Mouse (Mus musculus) heart, postnatal 10 days (tissue): Measurements from ENCODE around the gene Hrh3. TPM values are rescaled to one million over a fixed set of nuclear protein-coding genes. Genes with fewer than 3 reads are reported as not detected.
A peak's percentile ranks its signal among the peaks of the same experiment; 100 is the strongest.

Experiments used
- DNase-seq, 2 experiments: peaks; one replicate each; pipeline ENCODE4 v3.0.0; 2021
- intact Hi-C: fragments of 180-260 bp; cut with DNase I; formaldehyde crosslinking; loops from one replicate; pipeline ENCODE4 v1.15.1; 2025
- total RNA-seq, 2 experiments: library from RNA; stranded (reverse); gene quantifications; 2 replicates each; pipeline ENCODE4 v1.2.3; 2021

Gene Hrh3
- total RNA-seq, 2 experiments from 2014 or later, result not detected

DNA sequence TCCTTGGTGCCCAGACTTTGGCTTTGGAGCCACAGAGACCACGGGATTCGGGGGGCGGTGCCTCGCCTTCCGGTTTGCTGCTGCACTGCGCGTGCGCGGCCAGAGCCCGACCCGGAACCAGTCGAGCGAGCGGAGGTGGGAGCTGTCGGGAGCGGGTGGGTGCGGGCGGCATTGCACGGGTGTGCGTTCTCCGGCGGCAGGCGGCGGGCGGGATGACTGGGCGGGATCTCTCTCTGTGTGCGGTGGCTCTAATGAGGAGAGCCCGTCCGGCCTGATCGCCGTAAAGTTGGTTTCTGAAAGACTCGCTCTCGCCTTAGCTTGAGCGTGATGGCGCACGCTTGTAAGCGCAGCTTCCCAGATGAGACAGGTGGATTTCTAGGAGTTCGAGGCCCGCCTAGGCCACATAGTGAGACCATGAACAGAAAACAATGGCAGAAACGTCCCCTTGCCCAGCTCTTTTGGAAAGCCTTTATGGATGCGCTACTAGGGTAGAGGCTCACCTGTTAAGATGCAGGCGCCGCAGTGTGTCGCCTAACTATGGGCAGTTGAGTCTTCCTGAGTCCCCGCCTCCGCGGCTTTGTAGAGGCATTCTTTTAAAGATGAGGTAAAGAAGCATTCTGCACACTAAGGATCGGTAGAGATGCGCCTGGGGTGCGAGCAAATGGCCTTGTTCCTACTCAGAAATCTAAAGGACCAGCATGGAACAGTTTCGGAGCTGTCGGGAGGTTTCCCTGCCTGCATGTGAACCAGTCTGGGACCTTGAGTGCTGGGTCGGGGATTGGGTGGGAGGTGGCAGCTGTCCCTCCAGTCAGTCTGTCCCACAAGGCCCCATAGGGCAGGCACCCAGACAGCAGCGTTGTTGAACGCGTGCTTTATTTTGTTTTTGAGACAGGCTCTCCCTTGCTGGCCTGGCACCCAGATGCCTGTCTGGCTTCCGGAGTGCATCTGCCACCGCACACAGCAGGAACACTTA lies 33.5 kb downstream of the Hrh3 start, which contains the start of gene Mtg2:
Gene Mtg2, plus strand, starts transcription at position 108 of the 973 bp plus-strand sequence.
- intact Hi-C loops, result loop anchor here (2.0 to 10.0 kb wide), 2 partner anchors 46 to 184 kb away; partner anchors contain the start of gene Rps21
- DNase-seq, result peak; percentile 96 to 98

DNA sequence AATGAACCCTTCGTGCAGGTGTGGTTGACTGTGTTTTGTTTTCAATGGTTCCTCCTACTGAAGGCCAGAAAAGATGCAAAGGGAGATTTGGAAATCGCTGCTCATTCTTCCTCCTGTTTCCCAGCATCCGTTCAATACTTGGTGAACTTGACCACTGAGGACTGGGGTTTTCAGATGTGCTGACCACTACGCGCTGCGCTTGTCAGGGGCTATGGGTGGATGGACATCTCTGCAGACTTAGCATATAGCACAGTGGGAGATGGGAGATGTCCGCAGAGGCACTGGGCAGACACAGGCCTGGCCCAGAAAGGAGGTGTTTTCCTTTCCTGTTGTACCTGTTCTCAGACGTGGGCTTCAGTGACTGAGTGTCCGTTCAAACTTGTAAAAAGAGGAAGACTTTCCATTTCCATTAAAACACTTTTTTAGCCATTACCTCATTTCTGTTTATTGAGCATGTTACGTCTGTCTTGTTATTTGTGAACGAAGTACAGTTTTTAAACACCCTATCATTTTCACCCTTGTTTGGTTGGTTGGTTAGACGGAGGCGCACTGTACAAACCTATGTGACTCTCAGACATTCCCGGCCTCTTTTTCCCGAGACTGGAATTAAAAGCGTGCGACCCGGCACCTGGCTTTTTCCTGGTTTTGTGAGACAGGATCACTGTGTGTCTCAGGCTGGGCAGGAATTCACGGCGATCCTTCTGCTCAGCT lies 34.4 kb downstream of the Hrh3 start:
- intact Hi-C loops, result loop anchor here (2.0 to 10.0 kb wide), 2 partner anchors 47 to 185 kb away; partner anchors contain the start of gene Rps21
- peak in 1 of 2 experiments; percentile 14 for DNase-seq

DNA sequence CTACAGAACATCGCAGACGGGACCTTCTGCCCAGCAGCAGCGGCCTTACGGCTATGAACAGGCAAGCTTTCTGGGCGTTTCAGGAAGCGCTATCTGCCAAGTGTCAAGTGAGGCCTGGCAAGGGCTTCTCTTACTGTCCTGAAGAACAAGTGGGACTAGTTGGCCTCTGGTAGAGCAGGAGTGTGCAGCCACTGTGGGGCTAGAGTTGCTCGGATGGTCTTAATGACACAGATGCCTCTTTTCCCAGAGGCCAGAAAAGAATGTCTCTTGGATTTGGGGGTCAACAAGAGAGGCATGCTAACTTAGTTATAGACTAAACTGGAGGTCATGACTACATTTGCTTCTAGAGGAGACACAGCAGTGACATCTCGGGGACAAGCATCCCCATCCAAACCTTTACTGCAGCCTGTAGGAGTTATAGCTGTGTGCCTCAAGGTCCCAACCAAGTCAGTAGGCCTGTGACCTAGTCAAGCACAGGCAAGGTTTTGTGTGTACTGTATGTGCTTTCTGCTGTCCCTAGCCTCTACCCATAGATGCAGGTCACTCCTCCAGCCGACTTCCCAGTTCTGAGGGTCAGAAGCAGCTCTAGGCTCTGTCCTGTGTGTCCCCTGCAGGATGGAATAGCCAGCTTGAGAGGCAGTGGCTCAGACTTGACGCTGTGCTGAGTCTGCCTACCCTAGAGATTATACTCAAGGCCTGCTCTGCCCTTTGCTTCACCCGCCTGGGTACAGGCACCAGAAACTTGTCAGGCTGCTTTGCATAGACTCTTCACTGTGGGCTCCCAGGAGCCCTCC lies 40.8 kb downstream of the Hrh3 start:
- peak in 1 of 2 experiments; percentile 16 for DNase-seq
- intact Hi-C loops, result no loop called here

DNA sequence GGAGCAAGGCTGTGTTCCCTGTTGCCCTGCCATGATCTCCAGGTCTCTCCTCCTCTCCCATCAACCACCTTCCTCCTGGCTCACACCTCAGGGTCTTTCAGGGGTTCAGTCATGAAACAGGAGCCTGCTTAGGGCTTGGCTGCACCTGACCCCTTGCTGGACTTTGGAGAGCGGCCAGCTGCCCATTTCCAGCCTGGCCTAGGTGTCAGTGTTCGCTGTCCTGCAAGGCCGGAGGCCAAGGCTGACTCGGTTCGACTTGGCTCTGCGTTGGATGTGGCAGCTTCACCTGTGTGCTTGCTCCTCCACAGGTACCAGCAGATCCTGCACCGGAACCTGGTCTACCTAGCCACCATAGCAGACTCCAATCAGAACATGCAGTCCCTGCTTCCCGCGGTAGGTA lies 51.3 kb downstream of the Hrh3 start:
- no peak for DNase-seq
- intact Hi-C loops, result no loop called here

DNA sequence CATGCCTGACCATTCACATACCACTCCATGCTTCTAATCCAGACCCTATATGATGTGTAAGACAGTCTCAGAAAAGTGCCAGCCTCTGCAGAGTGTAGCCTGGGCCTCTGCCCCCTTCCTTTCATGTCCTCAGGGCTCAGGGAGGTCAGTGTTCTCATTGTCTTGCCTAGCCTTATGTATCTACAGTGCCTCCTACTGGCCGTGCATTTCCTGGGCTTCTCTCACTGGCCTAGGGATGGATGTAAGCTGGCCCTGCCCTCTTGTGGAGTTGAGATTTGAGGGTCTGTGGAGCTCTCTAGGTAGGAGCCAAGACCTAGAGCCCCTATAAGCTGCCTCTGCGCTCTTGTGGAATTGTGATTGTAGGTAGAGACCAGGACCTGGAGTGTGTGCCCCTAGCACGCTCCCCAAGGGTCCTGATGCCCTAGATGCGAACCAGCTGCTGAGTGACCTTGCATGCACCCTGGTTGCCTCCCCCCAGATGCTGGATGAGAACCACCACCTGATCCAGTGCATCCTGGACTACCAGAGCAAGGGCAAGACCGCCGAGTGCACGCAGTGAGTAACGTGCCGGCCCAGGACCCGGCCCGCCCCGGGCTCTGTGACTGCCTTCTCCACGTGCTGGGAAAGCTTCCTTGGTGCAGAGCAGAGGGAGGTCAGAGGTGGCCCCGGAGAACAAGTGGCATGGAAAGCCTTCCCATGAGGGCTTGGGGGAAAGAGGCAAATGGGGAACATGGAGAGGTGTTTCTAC lies 52.1 kb downstream of the Hrh3 start:
- peak in 1 of 2 experiments; percentile 49 for DNase-seq
- intact Hi-C loops, result loop anchor here (1.0 kb wide), 1 partner anchor 135 kb away; no protein-coding TSS in a partner anchor

DNA sequence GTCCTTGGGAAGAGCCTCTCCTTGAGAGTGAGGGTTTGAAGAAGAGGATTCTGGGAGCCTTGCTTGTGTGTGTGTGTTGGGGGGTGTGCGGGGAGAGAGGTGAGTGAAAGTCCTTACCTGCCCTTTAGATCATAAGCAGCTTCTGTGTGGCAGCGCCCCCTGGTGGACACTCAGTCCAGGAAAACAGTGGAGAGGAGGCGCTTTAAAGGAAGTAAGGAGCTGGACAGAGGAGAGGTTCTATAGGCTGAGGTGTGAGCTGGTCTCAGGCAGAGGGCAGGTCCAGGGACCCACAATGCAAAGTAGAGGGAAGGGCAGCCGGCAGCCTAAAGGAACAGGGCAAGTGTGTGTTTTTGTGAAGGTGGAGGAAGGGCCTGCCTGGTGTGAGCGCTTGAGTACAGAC lies 53.3 kb downstream of the Hrh3 start:
- DNase-seq, result peak; percentile 82 to 90
- intact Hi-C loops, result loop anchor here (1.0 kb wide), 1 partner anchor 134 kb away; no protein-coding TSS in a partner anchor

Other genes starting within 250 kb of the Hrh3 start
- gene Taf4, start 127.8 kb downstream of the Hrh3 start, total RNA-seq, result 10 to 100 TPM; 22.1 to 24.3 TPM
- gene Lsm14b, start 79.5 kb downstream of the Hrh3 start, total RNA-seq, result 10 to 100 TPM; 50.7 to 52.8 TPM
- 100 to 1,000 TPM; 187 to 188 TPM for gene Psma7, start 62.1 kb downstream of the Hrh3 start, total RNA-seq
- 1 to 10 TPM; 2.7 to 4.0 TPM for gene Ss18l1, start 62.0 kb downstream of the Hrh3 start, total RNA-seq
- 10 to 100 TPM; 15.5 to 16.0 TPM for gene Mtg2, start 33.9 kb downstream of the Hrh3 start, total RNA-seq
- 10 to 100 TPM; 31.2 to 37.0 TPM for gene Osbpl2, start 14.8 kb upstream of the Hrh3 start, total RNA-seq
- 10 to 100 TPM; 94.1 to 99.3 TPM for gene Adrm1, start 67.0 kb upstream of the Hrh3 start, total RNA-seq
- gene Lama5, start 121.4 kb upstream of the Hrh3 start, total RNA-seq, result 10 to 100 TPM; 44.6 to 46.5 TPM
- 100 to 1,000 TPM; 575 to 597 TPM for gene Rps21, start 152.9 kb upstream of the Hrh3 start, total RNA-seq
- gene Cables2, start 169.0 kb upstream of the Hrh3 start, total RNA-seq, result 10 to 100 TPM; 16.5 to 16.7 TPM
- not detected for gene Rbbp8nl, start 185.4 kb upstream of the Hrh3 start, total RNA-seq
- gene Gata5, start 230.2 kb upstream of the Hrh3 start, total RNA-seq, result 1 to 10 TPM; 1.0 to 1.2 TPM